In the genomic region with DNA sequence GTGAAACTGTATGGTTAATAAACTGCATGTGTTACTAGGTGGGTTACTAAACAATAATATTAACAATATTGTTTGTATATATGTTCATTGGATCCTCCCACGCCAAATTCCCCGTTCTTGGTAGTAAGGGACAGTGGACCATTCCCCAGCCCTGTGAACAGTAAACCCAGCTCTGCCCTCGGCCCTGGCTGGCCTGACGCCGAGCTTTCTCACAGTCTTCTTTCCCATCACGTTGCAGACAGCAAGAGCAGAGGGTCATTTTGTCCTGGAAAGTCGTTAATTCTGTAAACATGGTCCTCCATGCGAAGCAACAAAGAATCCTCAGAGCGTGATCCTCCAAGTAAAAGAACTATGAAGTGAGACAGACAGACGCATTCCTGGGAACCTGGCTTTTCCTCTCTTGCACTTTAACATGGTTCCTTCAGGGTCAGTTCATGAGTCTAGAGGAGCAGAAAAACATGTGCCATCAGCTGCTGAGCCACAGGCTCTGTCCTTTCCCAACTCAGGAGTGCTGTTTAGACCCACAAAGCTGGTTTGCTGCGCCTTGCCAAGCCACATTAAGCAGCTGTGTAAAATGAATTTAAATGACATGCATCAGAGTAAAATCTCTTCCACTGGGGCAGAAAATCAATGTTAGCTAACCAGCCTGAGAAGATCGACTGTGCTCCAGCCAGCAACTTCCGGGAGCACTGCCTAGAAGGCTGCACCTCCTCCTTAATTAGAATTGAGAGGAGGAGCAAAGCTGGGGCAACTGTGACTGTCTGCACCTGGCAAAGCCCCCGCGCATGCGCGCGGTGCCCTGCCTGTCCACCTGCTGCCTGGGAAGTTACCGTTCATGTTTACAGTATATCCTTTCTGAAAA, we compare ENCODE assay signal across 8 mouse cellular contexts.
DNase-seq lines count a peak whose midpoint lies in the region; ATAC-seq and TF ChIP-seq lines count a peak whose summit lies in the region.

No protein-coding gene starts in this region.

- DNase-seq in liver, embryonic 11.5 days (ENCODE audit: low spot score): no peak
- DNase-seq in cerebellum, postnatal 36 days: peak; percentile 83 to 88
- no peak for DNase-seq in heart, postnatal 0 days (ENCODE audit: low spot score)
- peak; percentile 79 to 94 for DNase-seq in kidney, postnatal 25 days
- DNase-seq in lung, postnatal 14 days: peak; percentile 58
- DNase-seq in retina, postnatal 7 days (ENCODE audit: low read depth, low spot score): peak; percentile 34
- peak; percentile 57 for DNase-seq in urinary bladder, adult 2 months (ENCODE audit: low spot score)

- H3K9ac ChIP-seq in liver, embryonic 16.5 days (ENCODE audit: low read depth, low read length): no peak overlapping the region
- no peak overlapping the region for H3K9ac ChIP-seq in liver, embryonic 11.5 days (ENCODE audit: low read depth, low read length)
- H3K9ac ChIP-seq in heart, postnatal 0 days (replicated peaks; ENCODE audit: low read depth, low read length): no peak overlapping the region

- H3K9me3 ChIP-seq in liver, embryonic 16.5 days (replicated peaks; ENCODE audit: control insufficient read depth, low read length): no peaks in the 10 kb centered on the region
- no peaks in the 10 kb centered on the region for H3K9me3 ChIP-seq in liver, embryonic 11.5 days (ENCODE audit: control insufficient read depth, low read length)
- H3K9me3 ChIP-seq in heart, postnatal 0 days (replicated peaks; ENCODE audit: control insufficient read depth, low read length): no peaks in the 10 kb centered on the region

- no peak overlapping the region for H3K4me2 ChIP-seq in liver, embryonic 16.5 days (ENCODE audit: low read depth, low read length)
- H3K4me2 ChIP-seq in liver, embryonic 11.5 days: no peak overlapping the region
- no peak overlapping the region for H3K4me2 ChIP-seq in heart, postnatal 0 days (ENCODE audit: low read depth, low read length)

- no peaks in the 10 kb centered on the region for H3K27me3 ChIP-seq in liver, embryonic 16.5 days (ENCODE audit: control insufficient read depth, insufficient read depth, low read depth, low read length)
- no peaks in the 10 kb centered on the region for H3K27me3 ChIP-seq in liver, embryonic 11.5 days (replicated peaks; ENCODE audit: control insufficient read depth, insufficient read depth, low read length)
- no peaks in the 10 kb centered on the region for H3K27me3 ChIP-seq in heart, postnatal 0 days (ENCODE audit: control insufficient read depth, insufficient read depth, low read length)

- peaks cover 9% of the 10 kb centered on the region for H3K36me3 ChIP-seq in liver, embryonic 16.5 days (ENCODE audit: control insufficient read depth, insufficient read depth)
- H3K36me3 ChIP-seq in liver, embryonic 11.5 days (ENCODE audit: control insufficient read depth, insufficient read depth, low read length): peaks cover 8% of the 10 kb centered on the region
- H3K36me3 ChIP-seq in heart, postnatal 0 days (replicated peaks; ENCODE audit: control insufficient read depth, insufficient read depth, low read length): peaks cover 31% of the 10 kb centered on the region

- H3K4me3 ChIP-seq in liver, embryonic 16.5 days (ENCODE audit: low read depth, low read length): no peak overlapping the region
- no peak overlapping the region for H3K4me3 ChIP-seq in liver, embryonic 11.5 days (ENCODE audit: low read depth, low read length)
- no peak overlapping the region for H3K4me3 ChIP-seq in heart, postnatal 0 days (ENCODE audit: low read depth, low read length)

- no peak for TF ChIP-seq CTCF in heart, postnatal 0 days (IDR thresholded peaks at IDR 0.05; ENCODE audit: low read depth)

- 74% methylated on average over 19 of the region's 19 CpGs for WGBS in liver, embryonic 16.5 days (ENCODE audit: insufficient replicate concordance)
- 84% methylated on average over 19 of the region's 19 CpGs for WGBS in liver, embryonic 11.5 days
- 83% methylated on average over 19 of the region's 19 CpGs for WGBS in heart, postnatal 0 days

- 0 out of 2 replicates have a peak, but pooled peaks have one; percentile 30 for ATAC-seq in liver, embryonic 16.5 days (ENCODE audit: low read depth)
- no peak for ATAC-seq in liver, embryonic 11.5 days (replicated peaks; ENCODE audit: low FRiP score)
- no peak for ATAC-seq in heart, postnatal 0 days (ENCODE audit: insufficient read depth, low read depth)

- peaks cover 4% of the 10 kb centered on the region for H3K4me1 ChIP-seq in liver, embryonic 16.5 days (ENCODE audit: control insufficient read depth, low read depth, low read length)
- H3K4me1 ChIP-seq in liver, embryonic 11.5 days (replicated peaks; ENCODE audit: control insufficient read depth, insufficient read depth, low read length): no peaks in the 10 kb centered on the region
- H3K4me1 ChIP-seq in heart, postnatal 0 days (ENCODE audit: control insufficient read depth, insufficient read depth): 0 out of 2 replicates have a peak, but pooled peaks cover 8% of the 10 kb centered on the region

- peak overlapping the region; percentile 17; the same call in 1 of the 2 replicates for H3K27ac ChIP-seq in liver, embryonic 16.5 days (ENCODE audit: low read length)
- no peak overlapping the region for H3K27ac ChIP-seq in liver, embryonic 11.5 days (ENCODE audit: low read depth, low read length)
- peak overlapping the region; percentile 62; the same call in 1 of the 2 replicates for H3K27ac ChIP-seq in heart, postnatal 0 days (ENCODE audit: low read depth)

- TF ChIP-seq EP300 in heart, postnatal 0 days (IDR thresholded peaks at IDR 0.05; ENCODE audit: low read depth): no peak

Comparison
In these comparisons a context has a peak if more than half of its experiments do, and no peak if none do; other contexts are left out.
1. DNase-seq: peak in cerebellum, postnatal 36 days (2 of 2), kidney, postnatal 25 days (2 of 2), lung, postnatal 14 days (single experiment), retina, postnatal 7 days (single experiment) and urinary bladder, adult 2 months (single experiment); none in liver, embryonic 11.5 days (single experiment) and heart, postnatal 0 days (single experiment).